Mouse (Mus musculus): Measurements from ENCODE around the gene Zfp276. TPM values are rescaled to one million over a fixed set of nuclear protein-coding genes. Genes with fewer than 3 reads are reported as not detected.

The Zfp276 gene
- total RNA-seq, 1 experiment = 14.8 TPM

DNA sequence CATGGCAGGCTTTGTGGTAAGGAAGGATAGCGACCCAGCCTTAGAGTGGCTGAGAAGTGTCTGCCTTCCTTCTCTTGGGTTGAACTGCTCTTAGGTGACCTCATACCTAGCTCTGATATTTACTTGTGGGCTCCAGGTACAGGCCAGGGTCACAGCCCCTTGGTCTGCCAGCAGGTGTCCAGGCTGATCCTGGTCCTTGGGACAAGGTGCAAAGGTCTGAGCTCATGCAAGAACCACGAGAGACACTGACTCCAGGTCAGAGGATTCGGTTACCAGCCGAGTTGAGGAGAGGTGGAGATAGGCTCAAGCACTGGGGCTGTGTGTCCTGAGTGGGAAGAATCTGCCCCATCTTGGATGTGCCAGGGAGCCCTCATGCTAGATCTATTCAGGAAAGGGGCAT, 9.6 kb upstream of the Zfp276 start:
- no peaks in the 10 kb centered on the region for H3K9me3 ChIP-seq (ENCODE audit: control insufficient read depth, insufficient read depth, low read depth, low read length)
- no peak overlapping the region for H3K9ac ChIP-seq (ENCODE audit: insufficient read depth, low read depth, low read length, poor library complexity, severe bottlenecking)
- H3K27ac ChIP-seq (ENCODE audit: insufficient read depth, low read depth, low read length, poor library complexity, severe bottlenecking) = no peak overlapping the region
- peaks cover 0 to 2% of the 10 kb centered on the region in 2 experiments; a peak in 1 of 4 replicates for H3K4me1 ChIP-seq (ENCODE audit: control insufficient read depth in 2 of 2, insufficient read depth in 2 of 2, low read length in 2 of 2, poor library complexity in 1 of 2)
- in situ Hi-C loops (cut with MboI; ENCODE audit: low sequenced_read_pairs in 2 of 2, unreplicated experiment in 2 of 2) = no loop called here
- no peak overlapping the region for H3K4me3 ChIP-seq (ENCODE audit: insufficient read depth in 1 of 2, low read depth in 1 of 2, low read length in 2 of 2, poor library complexity in 1 of 2, severe bottlenecking in 1 of 2)
- TF ChIP-seq ZC3H11A (IDR thresholded peaks at IDR 0.05; ENCODE audit: borderline replicate concordance, low read depth, low read length) (no peak), HCFC1 (IDR thresholded peaks at IDR 0.05; ENCODE audit: borderline replicate concordance, insufficient read depth, low read length) (no peak), MAFK (IDR thresholded peaks at IDR 0.05; ENCODE audit: insufficient read depth, low read depth, low read length) (no peak), ZNF384 (IDR thresholded peaks at IDR 0.05; ENCODE audit: low read depth, low read length) (no peak), CHD2 (IDR thresholded peaks at IDR 0.05; ENCODE audit: low read depth, low read length) (no peak)
- DNase-seq (ENCODE audit: low read depth, low spot score) = no peak
- H3K36me3 ChIP-seq (ENCODE audit: control insufficient read depth, insufficient read depth, low read length, poor library complexity, severe bottlenecking) = peaks cover 2% of the 10 kb centered on the region; the same call in 1 of the 2 replicates

DNA sequence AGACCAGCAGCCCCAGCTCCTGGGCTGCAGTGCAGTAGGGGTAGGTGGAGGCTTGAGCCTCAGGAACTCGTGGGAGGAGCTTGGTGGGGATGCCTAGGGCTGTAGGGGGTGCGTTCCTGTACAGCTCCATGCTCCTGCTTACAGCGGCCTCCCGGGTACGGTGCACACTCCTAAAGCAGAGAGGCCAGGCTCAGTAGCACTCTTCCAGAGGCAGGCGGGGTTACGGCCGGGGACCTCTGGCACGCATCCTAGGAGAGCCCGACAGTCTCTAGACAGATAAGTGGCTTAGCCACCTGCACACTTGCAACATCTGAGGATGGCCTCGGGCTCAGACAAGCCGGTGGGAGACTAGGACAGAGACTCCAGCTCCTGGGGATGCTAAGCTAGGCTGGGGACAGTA, 8.5 kb upstream of the Zfp276 start:
- Histone ChIP-seq H3K4me3 (ENCODE audit: insufficient read depth in 1 of 2, low read depth in 1 of 2, low read length in 2 of 2, poor library complexity in 1 of 2, severe bottlenecking in 1 of 2) (no peak overlapping the region), H3K9me3 (ENCODE audit: control insufficient read depth, insufficient read depth, low read depth, low read length) (no peaks in the 10 kb centered on the region), H3K36me3 (ENCODE audit: control insufficient read depth, insufficient read depth, low read length, poor library complexity, severe bottlenecking) (peaks cover 2% of the 10 kb centered on the region; the same call in 1 of the 2 replicates), H3K9ac (ENCODE audit: insufficient read depth, low read depth, low read length, poor library complexity, severe bottlenecking) (no peak overlapping the region), H3K27ac (ENCODE audit: insufficient read depth, low read depth, low read length, poor library complexity, severe bottlenecking) (no peak overlapping the region), H3K4me1 (ENCODE audit: control insufficient read depth in 2 of 2, insufficient read depth in 2 of 2, low read length in 2 of 2, poor library complexity in 1 of 2) (peaks cover 0 to 2% of the 10 kb centered on the region in 2 experiments; a peak in 1 of 4 replicates)
- no peak for TF ChIP-seq MAFK (IDR thresholded peaks at IDR 0.05; ENCODE audit: insufficient read depth, low read depth, low read length)
- no peak for TF ChIP-seq ZNF384 (IDR thresholded peaks at IDR 0.05; ENCODE audit: low read depth, low read length)
- no peak for TF ChIP-seq HCFC1 (IDR thresholded peaks at IDR 0.05; ENCODE audit: borderline replicate concordance, insufficient read depth, low read length)
- TF ChIP-seq CHD2 (IDR thresholded peaks at IDR 0.05; ENCODE audit: low read depth, low read length) = no peak
- TF ChIP-seq ZC3H11A (IDR thresholded peaks at IDR 0.05; ENCODE audit: borderline replicate concordance, low read depth, low read length) = no peak
- in situ Hi-C loops (cut with MboI; ENCODE audit: low sequenced_read_pairs in 2 of 2, unreplicated experiment in 2 of 2) = no loop called here
- no peak for DNase-seq (ENCODE audit: low read depth, low spot score)

GRCm38 (mm10) chr8:123247748-123248147, 6.2 kb upstream of the Zfp276 start:
- no peaks in the 10 kb centered on the region for H3K36me3 ChIP-seq (ENCODE audit: control insufficient read depth, insufficient read depth, low read length, poor library complexity, severe bottlenecking)
- no peak for TF ChIP-seq MAFK (IDR thresholded peaks at IDR 0.05; ENCODE audit: insufficient read depth, low read depth, low read length)
- no peak for TF ChIP-seq ZC3H11A (IDR thresholded peaks at IDR 0.05; ENCODE audit: borderline replicate concordance, low read depth, low read length)
- TF ChIP-seq HCFC1 (IDR thresholded peaks at IDR 0.05; ENCODE audit: borderline replicate concordance, insufficient read depth, low read length) = no peak
- no peak for TF ChIP-seq CHD2 (IDR thresholded peaks at IDR 0.05; ENCODE audit: low read depth, low read length)
- TF ChIP-seq ZNF384 (IDR thresholded peaks at IDR 0.05; ENCODE audit: low read depth, low read length) = no peak
- H3K9ac ChIP-seq (ENCODE audit: insufficient read depth, low read depth, low read length, poor library complexity, severe bottlenecking) = no peak overlapping the region
- no peak overlapping the region for H3K27ac ChIP-seq (ENCODE audit: insufficient read depth, low read depth, low read length, poor library complexity, severe bottlenecking)
- no peak for DNase-seq (ENCODE audit: low read depth, low spot score)
- in situ Hi-C loops (cut with MboI; ENCODE audit: low sequenced_read_pairs in 2 of 2, unreplicated experiment in 2 of 2) = no loop called here
- H3K4me1 ChIP-seq (ENCODE audit: control insufficient read depth in 2 of 2, insufficient read depth in 2 of 2, low read length in 2 of 2, poor library complexity in 1 of 2) = peaks cover 0 to 2% of the 10 kb centered on the region in 2 experiments; a peak in 1 of 4 replicates
- H3K9me3 ChIP-seq (ENCODE audit: control insufficient read depth, insufficient read depth, low read depth, low read length) = no peaks in the 10 kb centered on the region
- H3K4me3 ChIP-seq (ENCODE audit: insufficient read depth in 1 of 2, low read depth in 1 of 2, low read length in 2 of 2, poor library complexity in 1 of 2, severe bottlenecking in 1 of 2) = no peak overlapping the region

GRCm38 (mm10) chr8:123248596-123248995, 5.4 kb upstream of the Zfp276 start:
- H3K4me3 ChIP-seq (ENCODE audit: insufficient read depth in 1 of 2, low read depth in 1 of 2, low read length in 2 of 2, poor library complexity in 1 of 2, severe bottlenecking in 1 of 2) = no peak overlapping the region
- no peaks in the 10 kb centered on the region for H3K9me3 ChIP-seq (ENCODE audit: control insufficient read depth, insufficient read depth, low read depth, low read length)
- H3K9ac ChIP-seq (ENCODE audit: insufficient read depth, low read depth, low read length, poor library complexity, severe bottlenecking) = no peak overlapping the region
- in situ Hi-C loops (cut with MboI; ENCODE audit: low sequenced_read_pairs in 2 of 2, unreplicated experiment in 2 of 2) = no loop called here
- TF ChIP-seq ZNF384 (IDR thresholded peaks at IDR 0.05; ENCODE audit: low read depth, low read length) (no peak), HCFC1 (IDR thresholded peaks at IDR 0.05; ENCODE audit: borderline replicate concordance, insufficient read depth, low read length) (no peak), ZC3H11A (IDR thresholded peaks at IDR 0.05; ENCODE audit: borderline replicate concordance, low read depth, low read length) (no peak), CHD2 (IDR thresholded peaks at IDR 0.05; ENCODE audit: low read depth, low read length) (no peak), MAFK (IDR thresholded peaks at IDR 0.05; ENCODE audit: insufficient read depth, low read depth, low read length) (no peak)
- H3K27ac ChIP-seq (ENCODE audit: insufficient read depth, low read depth, low read length, poor library complexity, severe bottlenecking) = no peak overlapping the region
- no peak for DNase-seq (ENCODE audit: low read depth, low spot score)
- no peaks in the 10 kb centered on the region for H3K36me3 ChIP-seq (ENCODE audit: control insufficient read depth, insufficient read depth, low read length, poor library complexity, severe bottlenecking)
- peaks cover 0 to 2% of the 10 kb centered on the region in 2 experiments; a peak in 1 of 4 replicates for H3K4me1 ChIP-seq (ENCODE audit: control insufficient read depth in 2 of 2, insufficient read depth in 2 of 2, low read length in 2 of 2, poor library complexity in 1 of 2)
